Mouse (Mus musculus) embryonic stem cell, embryonic (primary cell): ENCODE data around the gene Bpifc.

Experiments used
- CTCF ChIA-PET, 4 experiments: fragments of 300-600 bp in 2 of 4; fragments of 350-600 bp in 2 of 4; sonication (Branson Sonifier 250); formaldehyde crosslinking; loops; one replicate each; lab custom pipeline; 2022; ENCODE audit warnings: inconsistent platforms in 2 of 4; lab: Charles Lee
- POLR2A ChIA-PET, 4 experiments: fragments of 300-600 bp in 2 of 4; fragments of 350-600 bp in 2 of 4; sonication (Branson Sonifier 250); formaldehyde crosslinking; loops; one replicate each; lab custom pipeline; 2022; ENCODE audit warnings: antibody characterized with exemption in 4 of 4, inconsistent platforms in 1 of 4; lab: Charles Lee

Gene Bpifc

GRCm38 (mm10) chr10:85929208-85929591 is 82.5 kb downstream of the Bpifc start:
- CTCF ChIA-PET = interaction anchor here (0.6 to 1.9 kb wide), 16 partner anchors 8 to 1171 kb away, joined by 3 to 11 read pairs (median 4); partner anchors contain the start of genes Prdm4 (in 1 of the 4) and Syn3 (in 1 of the 4)
- POLR2A ChIA-PET = interaction anchor here in 3 of 4 experiments (0.5 to 3.9 kb wide), 21 partner anchors 9 to 316 kb away, joined by 3 to 30 read pairs (median 4); partner anchors contain the start of genes Rtcb (in 2 of the 3), Fbxo7 (in 1 of the 3) and Prdm4 (in 1 of the 3)

DNA sequence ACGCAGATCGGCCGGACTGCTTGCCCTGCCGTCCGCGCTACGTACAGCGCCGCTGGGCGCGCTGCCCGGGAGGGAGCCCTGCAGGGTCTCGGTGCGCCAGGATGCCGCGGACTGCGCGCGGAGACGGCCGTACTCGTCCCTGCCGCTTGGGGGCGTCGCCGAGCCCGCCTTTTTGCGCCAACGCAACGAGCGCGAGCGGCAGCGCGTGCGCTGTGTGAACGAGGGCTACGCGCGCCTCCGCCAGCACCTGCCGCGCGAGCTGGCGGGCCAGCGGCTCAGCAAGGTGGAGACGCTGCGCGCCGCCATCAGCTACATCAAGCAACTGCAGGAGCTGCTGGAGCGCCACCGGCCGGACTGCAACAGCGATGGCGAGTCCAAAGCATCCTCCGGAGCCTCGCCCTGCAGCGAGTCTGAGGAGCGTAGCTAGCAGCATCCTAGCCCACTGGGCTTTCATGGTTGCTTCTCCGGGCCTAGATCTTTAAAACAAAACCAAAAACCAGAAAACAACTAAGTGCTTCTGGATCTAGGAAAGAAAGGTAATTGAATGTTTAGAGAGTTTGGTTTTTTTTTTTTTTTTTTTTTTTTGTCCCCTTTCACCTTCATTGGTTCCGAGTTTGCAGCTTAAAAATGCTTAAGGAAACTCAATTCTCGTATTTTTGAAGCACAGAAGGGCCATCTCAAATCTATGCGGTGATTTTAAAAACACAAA is 83.0 kb downstream of the Bpifc start:
- ChIA-PET POLR2A (interaction anchor here in 3 of 4 experiments (0.5 to 3.9 kb wide), 22 partner anchors 8 to 915 kb away, joined by 3 to 30 read pairs (median 4); partner anchors contain the start of genes Rtcb (in 2 of the 3), Fbxo7 (in 1 of the 3) and Prdm4 (in 1 of the 3)), CTCF (interaction anchor here (0.6 to 1.9 kb wide), 15 partner anchors 8 to 1084 kb away, joined by 3 to 11 read pairs (median 3); partner anchors contain the start of genes Prdm4 (in 2 of the 4) and Syn3 (in 1 of the 4))

GRCm38 (mm10) chr10:85927676-85928445 is 83.8 kb downstream of the Bpifc start, which contains the start of gene Ascl4:
Ascl4 (plus strand) TSS chr10:85927681.
- ChIA-PET POLR2A (interaction anchor here in 3 of 4 experiments (0.9 to 3.9 kb wide), 13 partner anchors 9 to 123 kb away, joined by 3 to 30 read pairs (median 4); partner anchors contain the start of genes Fbxo7 (in 1 of the 3), Prdm4 (in 1 of the 3) and Rtcb (in 1 of the 3)), CTCF (interaction anchor here in 2 of 4 experiments (0.9 to 1.6 kb wide), 5 partner anchors 9 to 151 kb away, joined by 3 to 5 read pairs (median 3); partner anchors contain the start of gene Prdm4 (in 1 of the 2))

DNA sequence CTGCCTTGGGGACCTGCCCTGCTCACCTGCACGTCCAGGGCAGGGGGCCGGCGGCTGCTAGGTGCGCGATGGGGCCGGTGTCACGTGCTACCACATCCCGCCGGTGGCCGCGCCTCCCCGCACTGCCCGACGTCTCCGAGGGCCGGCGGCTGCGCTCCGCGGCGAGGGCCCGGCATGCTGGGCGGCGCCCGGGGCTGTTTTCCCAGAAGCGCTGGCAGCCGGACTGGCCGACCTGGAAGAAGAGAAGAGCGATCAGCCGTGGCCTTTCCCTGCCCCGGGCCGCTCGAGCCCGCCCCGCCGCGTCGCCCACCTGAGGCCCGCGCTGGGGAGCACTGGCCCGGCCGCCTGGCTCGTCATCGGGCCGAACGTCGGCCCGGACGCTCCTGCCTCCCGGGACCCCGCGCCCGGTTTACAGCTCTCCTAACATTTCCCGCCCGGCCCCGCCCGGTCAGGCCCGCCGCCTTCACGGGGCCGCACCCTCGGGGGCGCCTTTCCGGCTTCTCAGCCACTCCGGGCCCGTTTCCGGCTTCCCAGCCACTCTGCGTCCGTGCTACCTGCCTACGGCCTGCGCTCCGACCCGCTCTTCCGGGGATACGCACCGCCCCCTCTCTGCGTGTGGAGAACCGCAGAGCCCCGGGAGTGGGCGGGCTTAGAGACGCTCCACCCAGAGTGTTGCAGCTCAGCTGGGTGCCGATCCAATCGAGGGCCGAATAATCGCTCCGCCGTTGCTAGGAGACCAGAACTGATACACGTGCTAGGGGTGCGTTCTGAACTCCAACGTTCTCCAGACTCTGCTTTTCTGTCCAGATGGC is 95.0 kb downstream of the Bpifc start, which contains the start of gene Prdm4:
Gene Prdm4 (minus strand): TSS at position 645 of the 812 bp plus-strand sequence.
- POLR2A ChIA-PET = interaction anchor here (0.5 to 7.4 kb wide), 16 partner anchors 11 to 1160 kb away, joined by 3 to 110 read pairs (median 4); partner anchors contain the start of genes Ascl4 (in 1 of the 4), Nt5dc3 (in 1 of the 4) and Rtcb (in 1 of the 4)

More for the DNA sequence above, 95.0 kb downstream of the Bpifc start, which contains the start of gene Prdm4:
- CTCF ChIA-PET = interaction anchor here (0.6 to 1.2 kb wide), 5 partner anchors 11 to 731 kb away, joined by 3 to 7 read pairs (median 3); partner anchors contain the start of genes Ascl4 (in 1 of the 4) and Btbd11 (in 1 of the 4)
